In genomic region chr6:47824241-47824640, GRCm38 (mm10) we compare ENCODE assay signal across 26 mouse cellular contexts.
"Had no signal": no experiment of that assay in that cellular context is flagged by ENCODE, and none has a peak within 500 bp of the region (broad histone marks: within the 10 kb centered on the region; RNA-seq: fewer than 3 reads in every experiment).

No protein-coding gene starts in this region.

- H3K27ac ChIP-seq: heart, embryonic 10.5 days; hindbrain, embryonic 10.5 days; hindbrain, embryonic 12.5 days; hindbrain, embryonic 14.5 days; intestine, embryonic 15.5 days; layer of hippocampus, adult 2 months; left cerebral cortex, adult 2 months; limb, embryonic 13.5 days; limb, embryonic 15.5 days; liver, embryonic 12.5 days; liver, embryonic 14.5 days had no signal

- H3K4me1 ChIP-seq: heart, embryonic 10.5 days; heart, embryonic 12.5 days; intestine, embryonic 15.5 days; limb, embryonic 15.5 days had no signal

- DNase-seq: gastrocnemius, postnatal 14 days; gastrocnemius, postnatal 36 days; heart, adult 18-20 months; heart, postnatal 10 days; heart, postnatal 4 days; kidney, adult 18-20 months; kidney, adult 8-10 months; kidney, postnatal 10 days; kidney, postnatal 25 days; kidney, postnatal 4 days; left cerebral cortex, postnatal 4 days had no signal

- H3K4me3 ChIP-seq: heart, embryonic 10.5 days; heart, embryonic 12.5 days; hindbrain, embryonic 10.5 days; hindbrain, embryonic 12.5 days; intestine, embryonic 15.5 days; layer of hippocampus, adult 2 months; left cerebral cortex, adult 2 months; limb, embryonic 13.5 days; limb, embryonic 15.5 days; liver, embryonic 12.5 days had no signal

- H3K9ac ChIP-seq: heart, embryonic 12.5 days; hindbrain, embryonic 12.5 days; hindbrain, embryonic 14.5 days; intestine, embryonic 15.5 days; limb, embryonic 13.5 days; limb, embryonic 15.5 days; liver, embryonic 12.5 days; liver, embryonic 14.5 days had no signal

- H3K9me3 ChIP-seq: heart, embryonic 10.5 days; heart, embryonic 12.5 days; hindbrain, embryonic 10.5 days; hindbrain, embryonic 12.5 days; intestine, embryonic 15.5 days; limb, embryonic 13.5 days; limb, embryonic 15.5 days; liver, embryonic 12.5 days had no signal

- ATAC-seq: hindbrain, embryonic 16.5 days; inflammation-experienced regulatory T-cells, adult 6 months; intestine, embryonic 15.5 days; intestine, postnatal 0 days; liver, embryonic 12.5 days had no signal

- H3K4me2 ChIP-seq: heart, embryonic 12.5 days; hindbrain, embryonic 12.5 days; hindbrain, embryonic 14.5 days; intestine, embryonic 15.5 days; limb, embryonic 13.5 days; limb, embryonic 15.5 days; liver, embryonic 12.5 days had no signal

- H3K27me3 ChIP-seq: heart, embryonic 12.5 days; hindbrain, embryonic 12.5 days; intestine, embryonic 15.5 days; limb, embryonic 13.5 days; limb, embryonic 15.5 days; liver, embryonic 12.5 days had no signal
